Mouse (Mus musculus) midbrain, embryonic 15.5 days (tissue): ENCODE results near the gene Cyp4f18. TPM values are rescaled to one million over a fixed set of nuclear protein-coding genes. Genes with fewer than 3 reads are reported as not detected.

Source experiments
- ATAC-seq: fragments of 200-750 bp; cut with Nextera tagmentation; replicated peaks from 2 replicates; pipeline ENCODE4 v1.8.0; 2017; ENCODE audit warnings: moderate TSS enrichment
- H3K27ac ChIP-seq: fragments of 300-500 bp; sonication (generic); 2 replicates; pipeline ENCODE4 v1.5.1; 2015; ENCODE audit warnings: mild to moderate bottlenecking, inconsistent platforms
- H3K27me3 ChIP-seq: fragments of 300-500 bp; sonication (generic); replicated peaks from 2 replicates; pipeline ENCODE4 v1.6.1; 2015; ENCODE audit warnings: inconsistent platforms
- H3K36me3 ChIP-seq: fragments of 300-500 bp; sonication (generic); replicated peaks from 2 replicates; pipeline ENCODE4 v1.6.1; 2015; ENCODE audit warnings: inconsistent platforms
- H3K4me1 ChIP-seq: fragments of 300-500 bp; sonication (generic); 2 replicates; pipeline ENCODE4 v1.6.1; 2015; ENCODE audit warnings: inconsistent platforms
- H3K4me2 ChIP-seq: fragments of 300-500 bp; sonication (generic); 2 replicates; pipeline ENCODE4 v1.6.1; 2015; ENCODE audit warnings: inconsistent platforms, mild to moderate bottlenecking, moderate library complexity
- H3K4me3 ChIP-seq: fragments of 300-500 bp; sonication (generic); 2 replicates; pipeline ENCODE4 v1.5.1; 2015; ENCODE audit warnings: mild to moderate bottlenecking, inconsistent platforms
- H3K9ac ChIP-seq: fragments of 300-500 bp; sonication (generic); 2 replicates; pipeline ENCODE4 v1.6.1; 2015; ENCODE audit warnings: mild to moderate bottlenecking, inconsistent platforms
- H3K9me3 ChIP-seq: fragments of 300-500 bp; sonication (generic); 2 replicates; pipeline ENCODE4 v1.6.1; 2016; ENCODE audit warnings: inconsistent platforms
- WGBS: fragments of 180-500 bp; shearing (Covaris S2); methylation state at CpG from one replicate; pipeline ENCODE4 v1.1.7; 2015; ENCODE audit warnings: mixed read lengths; 5-methylcytosine and 5-hydroxymethylcytosine counted together
- polyA plus RNA-seq: library from polyadenylated mRNA; unstranded; fragments of >200 nt; fragmentation: Nextera tagmentation; extraction: Ambion mirVana; gene quantifications from 2 replicates; pipeline ENCODE4 v1.2.1, GENCODE M21; 2015

Gene Cyp4f18
- polyA plus RNA-seq, 1 experiment from 2014 or later = 0.96 TPM

DNA sequence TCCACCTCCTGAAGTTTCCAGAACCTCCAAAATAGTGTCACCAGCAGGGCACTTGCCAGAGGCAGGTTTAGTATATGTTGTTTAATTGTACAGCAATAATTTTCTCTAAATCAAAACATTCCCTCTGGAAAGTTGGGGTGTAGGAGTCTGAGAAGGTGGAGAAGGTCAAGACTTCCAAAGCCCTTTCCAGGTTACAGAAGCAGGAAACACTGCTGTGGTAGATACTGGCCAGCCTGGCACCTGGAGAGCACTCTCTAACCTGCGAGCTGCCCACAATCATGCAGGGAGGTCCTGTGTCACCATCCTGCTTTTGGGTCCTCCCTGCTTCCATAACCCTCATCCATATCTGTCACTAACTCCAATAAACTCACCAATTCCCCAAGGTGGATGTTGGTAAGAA lies 2.7 kb downstream of the Cyp4f18 start:
- ATAC-seq = no peak
- 77% methylated on average over 1 of the region's 1 CpGs for WGBS

DNA sequence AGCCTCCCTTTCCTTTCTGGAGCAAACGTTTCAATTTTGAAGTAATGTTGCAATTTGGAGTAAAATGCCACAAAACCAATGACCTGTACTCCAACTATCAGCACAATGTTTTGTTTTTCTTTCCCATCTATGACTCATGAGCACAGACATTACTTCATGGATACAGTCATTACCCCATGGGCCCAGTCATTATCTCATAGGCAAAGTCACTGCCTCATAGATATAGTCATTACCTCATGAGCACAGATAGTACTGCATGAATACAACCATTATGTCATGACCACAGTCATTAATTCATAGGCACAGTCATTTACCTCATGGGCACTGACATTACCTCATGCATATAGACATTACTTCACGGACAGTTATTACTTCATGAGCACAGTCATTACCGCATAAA lies 3.5 kb downstream of the Cyp4f18 start:
- no peak overlapping the region for H3K4me3 ChIP-seq
- no peaks in the 10 kb centered on the region for H3K27me3 ChIP-seq
- H3K27ac ChIP-seq = no peak overlapping the region
- 85% methylated on average over 3 of the region's 3 CpGs for WGBS
- H3K9ac ChIP-seq = no peak overlapping the region
- no peaks in the 10 kb centered on the region for H3K36me3 ChIP-seq
- H3K4me2 ChIP-seq = no peak overlapping the region
- no peaks in the 10 kb centered on the region for H3K4me1 ChIP-seq
- H3K9me3 ChIP-seq = no peaks in the 10 kb centered on the region
- ATAC-seq = no peak

More for the DNA sequence above, 2.7 kb downstream of the Cyp4f18 start:
- H3K4me3 ChIP-seq = no peak overlapping the region
- H3K9ac ChIP-seq = no peak overlapping the region
- H3K27me3 ChIP-seq = no peaks in the 10 kb centered on the region
- no peaks in the 10 kb centered on the region for H3K36me3 ChIP-seq
- H3K4me2 ChIP-seq = no peak overlapping the region
- no peaks in the 10 kb centered on the region for H3K4me1 ChIP-seq
- no peak overlapping the region for H3K27ac ChIP-seq
- H3K9me3 ChIP-seq = no peaks in the 10 kb centered on the region

DNA sequence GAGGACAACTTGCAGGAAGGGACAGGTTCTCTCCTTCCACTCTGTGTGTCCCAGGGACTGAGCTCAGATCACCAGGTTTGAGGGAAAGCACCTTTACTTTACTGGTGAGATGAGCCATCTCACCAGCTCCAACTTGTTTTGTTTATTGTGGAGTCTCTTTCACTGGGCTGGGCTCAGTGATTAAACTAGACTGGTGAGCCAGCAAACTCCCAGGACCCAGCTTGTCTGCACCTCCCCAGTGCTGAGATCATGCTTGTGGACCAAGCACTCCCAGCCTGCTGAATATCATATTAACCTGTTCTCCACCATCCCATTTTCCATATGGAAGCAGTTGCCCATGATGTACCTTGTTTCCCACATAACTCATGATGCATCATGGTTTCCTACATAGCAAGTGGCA lies 6.5 kb downstream of the Cyp4f18 start:
- Histone ChIP-seq H3K9ac (no peak overlapping the region), H3K36me3 (no peaks in the 10 kb centered on the region), H3K27me3 (no peaks in the 10 kb centered on the region), H3K4me3 (no peak overlapping the region), H3K4me2 (no peak overlapping the region), H3K27ac (no peak overlapping the region), H3K9me3 (no peaks in the 10 kb centered on the region), H3K4me1 (no peaks in the 10 kb centered on the region)
- ATAC-seq = no peak

DNA sequence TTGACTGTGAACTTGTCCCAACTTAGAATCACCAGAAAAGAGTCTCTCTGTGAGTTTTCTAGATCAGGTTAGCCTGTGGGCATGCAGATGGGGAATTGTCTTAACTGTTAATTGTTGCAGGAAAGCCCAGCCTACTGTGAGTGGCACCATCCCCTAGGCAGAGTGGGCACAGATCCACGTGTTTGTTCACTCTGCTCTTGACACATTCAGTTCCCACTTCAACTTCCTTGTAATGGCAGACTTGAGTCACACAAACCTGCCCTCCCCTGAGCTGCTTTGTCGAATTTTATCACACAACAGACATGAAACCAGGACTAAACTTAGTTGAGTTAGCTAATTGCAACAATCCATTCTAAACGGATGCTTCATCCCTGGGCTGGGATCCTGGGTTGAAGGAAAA lies 9.2 kb downstream of the Cyp4f18 start:
- no peaks in the 10 kb centered on the region for H3K36me3 ChIP-seq
- no peaks in the 10 kb centered on the region for H3K9me3 ChIP-seq
- no peaks in the 10 kb centered on the region for H3K27me3 ChIP-seq
- no peaks in the 10 kb centered on the region for H3K4me1 ChIP-seq
- no peak for ATAC-seq
- H3K4me2 ChIP-seq = no peak overlapping the region
- H3K4me3 ChIP-seq = no peak overlapping the region
- H3K27ac ChIP-seq = no peak overlapping the region
- WGBS = 74% methylated on average over 3 of the region's 3 CpGs
- H3K9ac ChIP-seq = no peak overlapping the region

DNA sequence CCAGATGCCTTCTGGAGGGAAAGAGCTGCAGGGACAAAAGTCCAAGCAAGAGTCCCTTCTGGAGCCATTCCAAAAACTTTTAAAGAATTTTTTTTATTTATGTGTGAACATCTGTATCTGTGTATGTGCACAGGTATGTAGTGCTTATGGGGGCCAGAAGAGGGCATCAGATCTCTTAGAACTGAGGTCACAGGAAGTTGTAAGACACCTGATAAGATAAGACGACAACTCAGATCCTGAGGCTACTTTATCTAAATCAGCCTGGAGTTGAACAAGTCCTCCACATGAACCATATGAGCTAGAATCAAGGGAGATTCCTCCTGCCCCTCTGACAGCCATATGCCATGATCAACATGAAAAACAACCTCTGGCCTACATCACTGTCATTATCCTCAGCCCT lies 10.0 kb downstream of the Cyp4f18 start:
- Histone ChIP-seq H3K27ac (no peak overlapping the region), H3K9me3 (no peaks in the 10 kb centered on the region), H3K4me2 (no peak overlapping the region), H3K4me3 (no peak overlapping the region), H3K36me3 (no peaks in the 10 kb centered on the region), H3K27me3 (no peaks in the 10 kb centered on the region), H3K4me1 (no peaks in the 10 kb centered on the region), H3K9ac (no peak overlapping the region)
- no peak for ATAC-seq
- WGBS = 93% methylated on average over 1 of the region's 1 CpGs

DNA sequence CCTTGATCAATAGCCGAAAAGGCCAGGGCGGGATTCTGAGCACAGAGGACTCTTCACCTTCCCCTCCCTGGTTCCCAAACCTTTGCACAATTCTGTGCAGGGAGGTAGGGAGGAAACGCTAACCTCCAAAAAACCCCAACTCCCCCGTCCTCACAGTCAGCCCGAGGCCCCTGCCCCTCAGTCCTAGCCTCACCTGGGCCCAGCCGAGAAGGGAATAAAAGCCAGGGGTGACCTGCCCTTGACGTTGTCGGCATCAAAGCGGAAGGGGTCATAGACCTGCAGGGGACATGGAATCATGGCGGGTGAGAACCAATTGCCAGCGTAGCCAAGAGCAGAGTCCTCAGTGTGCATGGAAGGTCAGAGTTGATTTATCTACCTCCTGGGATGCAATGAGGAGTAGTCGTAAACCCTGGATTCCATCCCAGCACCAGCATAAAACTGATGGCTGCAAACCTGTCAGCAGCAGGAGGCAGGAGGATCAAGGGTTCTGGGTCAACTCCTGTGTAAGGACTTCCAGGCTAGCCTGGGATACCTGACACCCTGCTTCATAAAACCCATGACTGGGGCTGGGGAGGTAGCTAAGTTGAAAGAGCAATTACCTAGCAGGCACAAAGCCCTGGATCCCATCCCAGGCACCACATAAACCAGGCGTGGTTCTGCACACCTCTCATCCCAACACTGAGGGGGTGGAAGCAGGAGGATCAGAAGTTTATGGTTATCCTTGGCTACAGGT lies 20.4 kb downstream of the Cyp4f18 start:
- peak overlapping the region; percentile 44 for H3K4me3 ChIP-seq
- peak; percentile 69 for ATAC-seq
- no peaks in the 10 kb centered on the region for H3K9me3 ChIP-seq
- H3K4me1 ChIP-seq = peaks cover 4% of the 10 kb centered on the region
- H3K36me3 ChIP-seq = no peaks in the 10 kb centered on the region
- WGBS = 62% methylated on average over 13 of the region's 13 CpGs
- no peaks in the 10 kb centered on the region for H3K27me3 ChIP-seq
- peak overlapping the region; percentile 36 for H3K9ac ChIP-seq
- H3K27ac ChIP-seq = peak overlapping the region; percentile 65
- H3K4me2 ChIP-seq = peak overlapping the region; percentile 62

DNA sequence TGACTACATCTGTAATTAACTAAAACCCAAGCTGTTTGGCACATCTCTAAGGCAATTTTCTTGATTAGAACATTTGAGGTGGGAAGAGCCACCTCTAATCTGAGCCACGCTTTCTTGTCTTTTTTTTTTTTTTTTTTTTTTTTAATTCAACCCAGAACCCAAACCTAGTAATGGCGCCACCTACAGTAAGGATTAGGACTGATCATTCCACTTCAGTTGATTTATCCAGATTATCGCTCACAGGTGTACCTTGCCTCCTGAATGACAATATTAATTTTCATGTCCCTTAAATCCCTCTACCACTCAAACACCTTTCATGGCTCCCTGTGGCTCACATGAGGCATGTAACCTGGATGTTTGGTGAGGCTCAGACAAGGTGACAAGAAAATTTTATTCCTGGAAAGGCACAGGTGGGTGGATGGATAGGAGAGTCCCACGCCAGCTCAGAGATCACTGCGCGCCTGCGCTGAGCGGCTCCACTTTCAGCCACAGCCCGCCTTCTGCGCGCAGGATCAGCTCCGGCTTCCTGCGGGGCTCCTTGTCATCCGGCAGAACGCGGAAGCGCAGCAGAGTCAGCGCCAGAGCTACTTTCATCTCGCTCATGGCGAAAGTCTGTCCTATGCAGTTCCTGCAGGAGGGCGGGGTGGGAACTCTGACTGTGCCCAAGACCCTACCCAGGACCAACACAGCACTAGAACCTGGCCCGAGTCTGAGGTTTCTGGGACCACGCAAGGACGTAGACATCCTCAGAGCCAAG lies 21.1 kb downstream of the Cyp4f18 start:
- ATAC-seq = peak; percentile 95
- Histone ChIP-seq H3K4me1 (peaks cover 4% of the 10 kb centered on the region), H3K27ac (peak overlapping the region; percentile 65), H3K27me3 (no peaks in the 10 kb centered on the region), H3K4me3 (peak overlapping the region; percentile 44), H3K9me3 (no peaks in the 10 kb centered on the region), H3K4me2 (peak overlapping the region; percentile 62), H3K36me3 (no peaks in the 10 kb centered on the region), H3K9ac (peak overlapping the region; percentile 36)
- WGBS = 9% methylated on average over 24 of the region's 24 CpGs

DNA sequence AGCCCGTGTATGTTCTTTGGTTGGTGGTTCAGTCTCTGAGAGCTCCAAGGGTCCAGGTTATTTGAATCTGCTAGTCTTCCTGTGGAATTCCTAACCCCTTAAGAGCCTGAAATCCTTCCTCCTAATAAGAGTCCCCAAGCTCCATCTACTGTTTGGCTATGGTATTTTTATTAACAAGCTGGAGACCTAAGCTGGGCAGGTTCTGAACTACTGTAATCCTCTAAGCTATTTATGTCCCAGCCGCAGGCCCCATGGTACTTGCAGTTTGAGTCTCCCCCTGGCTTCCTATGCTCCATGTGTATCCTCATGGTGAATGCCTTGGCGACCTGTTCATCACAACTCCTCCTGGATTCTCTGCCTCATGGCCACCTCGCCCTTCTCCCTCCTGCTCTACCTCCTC lies 24.8 kb downstream of the Cyp4f18 start:
- Histone ChIP-seq H3K27me3 (no peaks in the 10 kb centered on the region), H3K36me3 (no peaks in the 10 kb centered on the region), H3K9me3 (no peaks in the 10 kb centered on the region), H3K4me2 (no peak overlapping the region), H3K9ac (no peak overlapping the region), H3K4me3 (no peak overlapping the region), H3K27ac (no peak overlapping the region), H3K4me1 (peaks cover 4% of the 10 kb centered on the region)
- 74% methylated on average over 4 of the region's 4 CpGs for WGBS
- no peak for ATAC-seq

DNA sequence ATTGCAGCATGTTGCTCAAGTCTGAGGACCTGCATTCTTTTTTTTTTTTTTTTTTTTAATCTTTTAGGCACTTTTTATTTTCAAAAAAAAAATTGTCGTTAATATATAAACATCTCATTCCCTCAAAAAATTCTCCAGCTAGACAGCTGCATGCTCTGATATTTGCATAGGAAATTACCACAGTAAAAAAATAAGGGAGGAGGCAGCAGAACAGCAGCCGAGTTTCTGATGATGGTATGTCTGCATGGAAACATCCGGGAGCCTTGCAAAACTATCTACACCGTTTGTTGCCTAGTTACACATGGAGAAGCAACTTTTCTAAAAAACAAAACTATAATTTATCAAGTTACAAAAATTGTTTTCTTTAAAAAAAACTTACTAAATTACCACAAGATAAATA lies 28.0 kb downstream of the Cyp4f18 start:
- H3K36me3 ChIP-seq = no peaks in the 10 kb centered on the region
- H3K4me2 ChIP-seq = no peak overlapping the region
- H3K4me3 ChIP-seq = no peak overlapping the region
- H3K4me1 ChIP-seq = no peaks in the 10 kb centered on the region
- WGBS = 92% methylated on average over 4 of the region's 4 CpGs
- no peak overlapping the region for H3K9ac ChIP-seq
- ATAC-seq = no peak
- no peaks in the 10 kb centered on the region for H3K27me3 ChIP-seq
- no peaks in the 10 kb centered on the region for H3K9me3 ChIP-seq
- no peak overlapping the region for H3K27ac ChIP-seq

DNA sequence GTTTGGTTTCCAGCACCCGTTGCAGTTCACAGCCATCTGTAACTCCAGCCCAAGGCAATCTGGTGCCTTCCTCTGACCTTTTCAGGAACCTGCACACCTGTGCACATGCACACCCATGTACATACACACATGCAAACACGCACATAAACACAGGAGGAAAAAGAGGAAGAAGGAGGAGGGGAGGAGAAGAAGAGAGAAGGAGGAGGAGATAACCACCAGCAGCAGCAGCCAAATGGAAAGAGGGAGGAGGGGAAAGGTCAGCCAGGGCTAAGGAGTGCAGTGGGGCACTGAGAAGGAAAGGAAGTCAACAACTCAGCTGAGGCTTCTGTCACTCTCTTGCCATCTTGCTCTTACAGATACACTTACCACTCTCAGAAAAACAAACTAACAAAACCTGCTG lies 28.4 kb downstream of the Cyp4f18 start:
- 78% methylated on average over 2 of the region's 2 CpGs for WGBS
- no peak for ATAC-seq
- H3K36me3 ChIP-seq = no peaks in the 10 kb centered on the region
- no peak overlapping the region for H3K4me2 ChIP-seq
- no peaks in the 10 kb centered on the region for H3K27me3 ChIP-seq
- H3K27ac ChIP-seq = no peak overlapping the region
- no peak overlapping the region for H3K9ac ChIP-seq
- H3K4me1 ChIP-seq = no peaks in the 10 kb centered on the region
- H3K4me3 ChIP-seq = no peak overlapping the region
- H3K9me3 ChIP-seq = no peaks in the 10 kb centered on the region

DNA sequence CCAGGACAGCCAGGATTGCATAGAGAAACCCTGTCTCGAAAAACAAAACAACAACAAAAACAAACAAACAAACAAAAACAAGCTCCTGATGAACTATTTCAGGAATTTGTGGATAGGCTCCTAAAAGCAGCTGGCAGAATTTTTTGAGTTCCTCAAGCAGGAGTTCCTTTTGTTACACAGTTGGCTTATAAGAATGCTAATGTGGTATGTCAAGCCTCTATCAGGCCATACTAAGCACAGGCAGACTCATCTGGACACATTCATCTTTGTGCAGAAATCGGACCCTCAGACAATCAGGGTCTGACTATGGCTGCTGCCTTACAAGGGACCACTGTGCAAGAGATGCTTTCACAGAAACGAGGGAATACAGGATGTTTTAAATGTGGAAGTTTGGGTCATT lies 35.2 kb downstream of the Cyp4f18 start:
- peaks cover 2% of the 10 kb centered on the region; the same call in 1 of the 2 replicates for H3K36me3 ChIP-seq
- no peak overlapping the region for H3K27ac ChIP-seq
- no peak for ATAC-seq
- H3K27me3 ChIP-seq = no peaks in the 10 kb centered on the region
- no peaks in the 10 kb centered on the region for H3K9me3 ChIP-seq
- H3K9ac ChIP-seq = no peak overlapping the region
- no peaks in the 10 kb centered on the region for H3K4me1 ChIP-seq
- H3K4me2 ChIP-seq = no peak overlapping the region
- WGBS = 87% methylated on average over 3 of the region's 3 CpGs
- H3K4me3 ChIP-seq = no peak overlapping the region

DNA sequence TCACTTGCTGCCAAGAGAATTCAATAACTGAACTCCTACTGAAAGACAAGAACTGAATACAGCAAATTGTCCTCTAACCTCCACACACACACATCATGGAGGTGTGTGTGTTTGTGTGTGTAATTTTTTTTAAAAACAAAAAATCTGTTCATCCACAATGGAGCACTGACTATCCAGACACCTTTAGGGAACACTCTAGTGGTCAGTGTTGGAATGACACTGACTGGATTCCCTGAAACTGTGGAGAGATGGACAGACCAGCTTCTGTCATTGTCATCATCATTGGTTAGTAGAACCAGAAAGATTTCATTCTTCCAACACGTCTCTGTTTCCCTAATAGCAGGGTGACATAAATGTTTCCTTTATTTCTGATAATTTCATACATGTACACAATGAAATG lies 37.5 kb downstream of the Cyp4f18 start:
- Histone ChIP-seq H3K9me3 (no peaks in the 10 kb centered on the region), H3K4me1 (no peaks in the 10 kb centered on the region), H3K4me2 (no peak overlapping the region), H3K27me3 (no peaks in the 10 kb centered on the region), H3K36me3 (peaks cover 24% of the 10 kb centered on the region), H3K4me3 (no peak overlapping the region), H3K9ac (no peak overlapping the region), H3K27ac (no peak overlapping the region)
- 75% methylated on average over 1 of the region's 1 CpGs for WGBS
- no peak for ATAC-seq

DNA sequence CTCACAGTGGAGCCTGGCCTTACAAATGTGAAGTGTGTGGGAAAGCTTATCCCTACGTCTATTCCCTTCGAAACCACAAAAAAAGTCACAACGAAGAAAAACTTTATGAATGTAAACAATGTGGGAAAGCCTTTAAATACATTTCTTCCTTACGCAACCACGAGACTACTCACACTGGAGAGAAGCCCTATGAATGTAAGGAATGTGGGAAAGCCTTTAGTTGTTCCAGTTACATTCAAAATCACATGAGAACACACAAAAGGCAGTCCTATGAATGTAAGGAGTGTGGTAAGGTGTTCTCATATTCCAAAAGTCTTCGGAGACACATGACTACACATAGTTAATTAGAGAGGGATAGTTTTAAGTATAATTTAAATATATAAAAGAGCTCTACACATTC lies 40.8 kb downstream of the Cyp4f18 start:
- H3K9me3 ChIP-seq = no peaks in the 10 kb centered on the region
- 92% methylated on average over 6 of the region's 6 CpGs for WGBS
- no peak overlapping the region for H3K4me3 ChIP-seq
- H3K27ac ChIP-seq = no peak overlapping the region
- no peak overlapping the region for H3K9ac ChIP-seq
- no peak for ATAC-seq
- no peak overlapping the region for H3K4me2 ChIP-seq
- H3K4me1 ChIP-seq = no peaks in the 10 kb centered on the region
- peaks cover 52% of the 10 kb centered on the region for H3K36me3 ChIP-seq
- H3K27me3 ChIP-seq = no peaks in the 10 kb centered on the region
